Mouse (Mus musculus) gastrocnemius, postnatal 36 days (tissue): ENCODE results near the gene Cbarp. TPM values are rescaled to one million over a fixed set of nuclear protein-coding genes. Genes with fewer than 3 reads are reported as not detected.

Source experiments
- DNase-seq, 2 experiments: peaks; one replicate each; pipeline ENCODE4 v3.0.0; 2022
- intact Hi-C: fragments of 180-260 bp; cut with DNase I; formaldehyde crosslinking; loops from one replicate; pipeline ENCODE4 v1.15.1; 2025
- long read RNA-seq, 2 experiments: library from polyadenylated mRNA; stranded (forward); transcript quantifications; one replicate each; pipeline ENCODE4 v2.0.0; 2021
- total RNA-seq, 2 experiments: library from RNA; stranded (reverse); gene quantifications; 2 replicates each; pipeline ENCODE4 v1.2.3; 2021

The Cbarp gene
- 1 to 10 TPM; 1.4 to 2.1 TPM for total RNA-seq
- long read RNA-seq, experiment 1, partial matches to known transcripts, result 2 of 3 reads
- long read RNA-seq, experiment 1, other reads (novel, unspliced or antisense), result 0 of 3 reads
- long read RNA-seq, experiment 2, result 0 reads

DNA sequence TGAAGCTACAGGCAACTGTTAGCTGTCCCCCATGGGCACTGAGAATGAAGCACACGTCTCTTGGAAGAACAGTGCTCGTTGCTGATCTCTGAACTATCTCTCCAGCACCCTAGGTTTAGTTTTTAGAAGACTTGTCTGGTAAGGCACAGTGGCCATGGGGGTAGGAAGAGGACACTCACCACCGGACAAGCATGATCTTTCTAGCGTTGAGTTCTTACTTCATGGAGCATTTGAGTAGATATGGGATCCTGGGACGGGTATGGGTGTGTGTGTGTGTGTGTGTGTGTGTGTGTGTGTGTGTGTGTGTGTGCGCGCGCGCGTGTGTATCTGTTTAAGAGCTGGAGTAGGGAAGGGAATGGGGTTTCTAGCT, at the start of gene Cbarp:
Gene Cbarp (minus strand): TSS at position 170 of the 370 bp plus-strand sequence.
- no peak for DNase-seq
- intact Hi-C loops, result no loop called here

DNA sequence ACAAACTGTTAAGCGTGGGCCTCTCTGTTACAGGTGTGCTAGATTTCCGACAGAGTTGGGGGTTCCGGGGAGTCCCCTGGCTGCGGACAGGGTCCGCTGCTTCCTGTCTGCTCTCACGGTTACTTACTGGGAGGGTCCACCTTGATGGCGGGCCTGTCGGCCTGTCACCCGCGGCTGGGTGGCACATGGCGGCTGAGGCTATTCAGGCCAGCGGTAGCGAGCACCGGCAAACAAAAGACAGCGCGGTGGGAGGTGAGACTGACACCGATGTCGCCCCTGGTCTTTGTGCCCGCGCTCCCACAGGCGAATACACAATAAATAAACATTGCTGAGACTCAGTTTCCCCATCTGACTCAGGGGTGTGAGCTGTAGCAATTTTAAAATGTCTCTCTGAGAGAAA, 49.4 kb upstream of the Cbarp start:
- intact Hi-C loops, result no loop called here
- DNase-seq, result no peak

DNA sequence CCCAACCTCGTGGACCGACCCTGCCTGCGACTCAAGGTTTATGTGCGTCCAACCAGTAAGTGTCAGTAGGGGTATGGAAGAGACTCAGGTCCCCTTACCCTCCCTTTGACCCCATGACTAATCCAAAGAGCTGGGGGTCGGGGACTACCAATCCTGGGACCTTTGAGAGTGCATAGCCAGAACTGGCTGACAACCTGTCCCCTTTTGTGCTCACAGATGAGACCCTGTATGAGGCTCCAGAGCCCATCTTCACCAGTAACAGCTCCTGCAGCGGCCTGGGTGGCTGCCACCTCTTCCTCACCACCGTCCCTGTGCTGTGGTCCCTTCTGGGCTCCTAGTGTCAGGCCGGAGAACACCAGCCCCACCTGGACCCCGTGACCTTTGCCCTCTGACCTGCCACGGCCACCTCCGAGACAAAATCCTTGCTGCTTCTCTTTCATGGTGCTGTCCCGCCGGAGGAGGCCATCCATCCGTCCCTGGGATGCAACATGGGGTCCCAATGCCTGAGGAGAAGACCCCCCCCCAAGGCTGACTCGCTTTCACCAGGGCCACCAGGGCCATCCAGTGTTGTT, 47.9 kb upstream of the Cbarp start:
- intact Hi-C loops, result no loop called here
- no peak for DNase-seq

DNA sequence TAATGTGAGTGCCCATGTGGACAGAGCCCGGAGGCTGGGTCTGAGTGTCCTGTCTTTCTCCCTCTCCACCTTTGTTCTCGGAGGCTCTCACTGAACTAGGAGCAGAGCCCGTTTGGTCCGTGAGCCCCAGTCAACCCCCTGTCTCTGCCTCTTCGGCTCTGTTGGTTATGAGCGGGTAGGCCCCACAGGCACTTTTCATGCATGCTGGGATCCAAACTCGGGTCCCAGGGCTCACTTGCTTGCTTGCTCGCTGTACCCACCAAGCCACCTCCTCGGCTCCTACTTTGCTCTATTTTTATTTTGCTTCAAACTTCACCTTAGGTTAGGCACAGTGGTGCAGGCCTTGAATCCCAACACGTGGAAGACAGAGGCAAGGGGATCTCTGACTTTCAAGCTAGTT, 47.1 kb upstream of the Cbarp start:
- intact Hi-C loops, result no loop called here
- DNase-seq, result no peak

DNA sequence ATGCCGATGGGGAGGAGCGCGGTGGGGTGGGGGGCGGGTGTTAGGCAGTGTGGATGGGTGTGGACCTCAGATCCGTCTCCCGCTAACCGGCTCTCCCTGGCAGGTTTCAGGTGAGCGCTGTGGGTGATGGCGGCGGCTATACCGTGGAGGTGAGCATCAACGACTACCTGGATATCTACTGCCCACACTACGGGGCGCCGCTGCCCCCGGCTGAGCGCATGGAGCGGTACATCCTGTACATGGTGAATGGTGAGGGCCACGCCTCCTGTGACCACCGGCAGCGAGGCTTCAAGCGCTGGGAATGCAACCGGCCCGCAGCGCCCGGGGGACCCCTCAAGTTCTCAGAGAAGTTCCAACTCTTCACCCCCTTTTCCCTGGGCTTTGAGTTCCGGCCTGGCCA, 46.0 kb upstream of the Cbarp start:
- intact Hi-C loops, result no loop called here
- no peak for DNase-seq

DNA sequence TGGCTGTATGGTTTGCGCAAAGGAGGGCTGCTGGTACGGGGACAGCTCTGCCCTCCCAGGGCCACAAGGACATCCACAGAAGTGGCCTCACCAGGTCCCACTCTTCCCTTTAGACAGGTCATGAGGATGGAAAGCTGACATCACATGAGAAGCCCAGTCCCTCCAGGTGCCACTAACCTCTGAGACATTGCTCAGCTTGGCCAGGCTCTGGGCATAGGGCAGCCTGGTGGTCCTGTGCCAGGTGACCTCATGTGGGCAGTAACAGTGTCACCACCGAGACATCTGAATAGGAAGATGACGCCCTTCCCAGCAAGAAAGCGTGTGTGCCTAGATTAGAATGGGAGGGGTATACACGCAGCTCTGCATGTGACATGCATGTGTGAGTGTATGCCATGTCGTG, 41.9 kb upstream of the Cbarp start:
- intact Hi-C loops, result no loop called here
- DNase-seq, result no peak

DNA sequence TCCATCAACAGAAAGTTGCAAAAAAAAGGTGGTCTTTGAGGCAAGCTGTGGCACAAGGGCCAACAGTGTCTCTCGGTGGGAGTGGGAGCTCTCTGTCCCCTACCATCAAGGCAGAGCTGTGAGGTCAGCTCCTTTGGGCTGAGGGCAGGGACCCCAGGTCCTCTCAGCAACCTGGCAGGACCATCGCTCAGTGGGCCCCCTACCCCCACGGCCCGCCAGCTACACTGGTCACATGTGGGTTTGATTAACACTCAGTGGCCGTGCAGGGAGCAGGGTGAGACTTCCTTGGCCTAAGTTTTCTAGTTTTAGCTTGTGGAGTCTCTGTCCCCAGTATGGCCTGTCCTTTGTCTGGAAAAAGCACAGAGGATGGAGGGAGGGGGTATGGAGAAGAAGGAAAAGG, 40.2 kb upstream of the Cbarp start:
- intact Hi-C loops, result no loop called here
- no peak for DNase-seq

DNA sequence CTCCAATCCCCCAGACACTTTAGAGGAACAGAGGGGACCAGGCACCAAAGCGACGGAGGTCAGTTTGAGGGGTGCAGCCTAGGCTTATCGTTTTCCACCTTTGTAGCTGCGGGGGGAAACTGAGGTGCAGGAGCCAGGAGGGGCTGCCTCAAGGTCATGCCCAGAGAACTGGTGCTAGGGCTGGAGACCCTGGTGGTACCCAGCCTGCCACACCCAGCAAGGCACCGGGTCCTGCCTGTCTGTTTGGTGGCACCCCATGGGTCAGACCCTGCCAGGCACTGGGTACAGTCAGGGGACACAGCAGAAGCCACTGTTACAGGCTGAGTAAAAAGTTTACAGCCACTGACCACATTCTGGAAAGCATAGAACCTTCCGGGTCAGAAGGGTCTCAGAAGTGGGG, 39.7 kb upstream of the Cbarp start:
- intact Hi-C loops, result no loop called here
- DNase-seq, result no peak

DNA sequence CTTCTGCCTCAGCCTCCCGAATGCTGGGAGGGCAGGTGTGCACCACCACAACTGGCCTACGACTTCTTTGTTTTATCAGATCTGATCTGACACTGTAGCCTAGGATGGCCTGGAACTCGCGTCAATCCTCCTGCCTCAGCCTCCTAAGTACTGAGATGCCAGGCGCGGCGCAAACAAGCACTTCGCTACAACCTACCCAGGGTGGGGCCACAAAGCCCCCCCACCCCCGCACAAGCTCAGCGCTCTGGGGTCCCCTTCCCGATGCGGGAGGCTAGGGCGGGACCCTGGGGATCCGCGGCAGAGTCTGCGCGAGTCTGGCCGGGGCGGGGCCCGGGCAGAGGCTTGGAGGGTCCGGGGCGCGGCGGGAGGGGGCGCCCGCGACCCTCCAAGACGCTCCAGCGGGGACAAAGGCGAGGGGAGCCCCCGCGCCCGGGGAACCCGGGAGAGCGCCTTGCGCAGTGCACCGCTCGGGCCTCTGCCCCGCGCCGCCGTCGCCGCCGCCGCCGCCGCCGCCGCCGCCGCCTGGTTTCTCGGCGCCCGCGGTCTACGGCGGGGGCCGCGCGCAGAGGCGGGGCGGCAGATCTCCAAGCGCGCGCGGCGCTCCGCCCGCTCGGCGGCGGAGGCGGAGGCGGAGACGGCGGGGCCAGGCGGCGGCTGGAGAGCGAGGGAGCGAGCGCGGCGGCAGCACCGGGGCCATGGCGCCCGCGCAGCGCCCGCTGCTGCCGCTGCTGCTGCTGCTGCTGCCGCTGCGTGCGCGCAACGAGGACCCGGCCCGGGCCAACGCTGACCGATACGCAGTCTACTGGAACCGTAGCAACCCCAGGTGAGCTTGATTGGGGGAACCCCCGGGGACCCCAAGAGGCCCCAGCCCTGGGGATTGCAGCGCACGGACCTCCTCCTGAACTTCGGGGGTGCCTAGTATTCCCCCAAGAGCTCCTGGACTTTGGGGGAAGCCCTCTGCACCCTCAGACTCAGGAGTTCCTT, 38.7 kb upstream of the Cbarp start, which contains the start of gene Efna2:
Gene Efna2 (plus strand): TSS at position 415 of the 984 bp plus-strand sequence.
- intact Hi-C loops, result no loop called here
- no peak for DNase-seq

DNA sequence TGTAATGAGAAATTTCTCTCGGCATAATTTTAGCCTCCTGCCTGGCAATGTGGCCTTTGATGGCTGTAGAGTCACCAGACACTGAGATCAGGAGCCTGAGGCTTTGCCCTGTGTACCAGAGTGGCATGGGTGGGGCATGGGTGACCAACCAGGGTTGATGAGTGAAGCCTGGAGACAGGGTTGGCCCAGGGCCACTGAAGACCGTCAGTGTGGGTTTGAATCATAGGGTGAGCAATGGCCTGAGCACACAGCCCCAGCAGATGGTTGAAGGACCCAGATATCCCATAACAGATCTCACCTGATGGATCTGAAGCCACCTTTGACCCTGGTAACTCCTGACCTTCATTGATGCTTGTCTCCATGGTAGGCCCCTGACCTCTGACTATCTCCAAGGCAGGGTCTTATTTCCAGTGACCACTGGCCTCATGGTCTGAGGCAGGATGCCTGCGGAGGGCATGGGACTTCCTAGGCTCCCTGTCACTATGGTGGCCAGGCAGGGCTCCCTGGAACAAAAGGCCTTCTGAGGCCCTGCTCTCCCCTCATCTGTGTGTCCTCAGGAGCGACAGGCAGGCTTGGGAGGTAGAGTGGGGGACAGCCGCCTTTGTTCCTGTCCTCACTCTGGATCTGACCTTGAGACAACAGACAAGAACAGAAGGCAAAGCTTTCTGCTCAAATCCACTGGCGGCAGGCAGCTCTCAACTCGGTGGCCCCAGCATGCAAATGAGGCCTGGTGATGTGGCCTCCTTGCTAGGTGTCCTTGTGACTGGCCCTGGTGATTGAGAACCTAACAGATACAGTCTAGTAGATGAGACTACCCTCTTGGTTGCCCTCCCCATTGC, 37.0 kb upstream of the Cbarp start:
- no peak for DNase-seq
- intact Hi-C loops, result no loop called here

DNA sequence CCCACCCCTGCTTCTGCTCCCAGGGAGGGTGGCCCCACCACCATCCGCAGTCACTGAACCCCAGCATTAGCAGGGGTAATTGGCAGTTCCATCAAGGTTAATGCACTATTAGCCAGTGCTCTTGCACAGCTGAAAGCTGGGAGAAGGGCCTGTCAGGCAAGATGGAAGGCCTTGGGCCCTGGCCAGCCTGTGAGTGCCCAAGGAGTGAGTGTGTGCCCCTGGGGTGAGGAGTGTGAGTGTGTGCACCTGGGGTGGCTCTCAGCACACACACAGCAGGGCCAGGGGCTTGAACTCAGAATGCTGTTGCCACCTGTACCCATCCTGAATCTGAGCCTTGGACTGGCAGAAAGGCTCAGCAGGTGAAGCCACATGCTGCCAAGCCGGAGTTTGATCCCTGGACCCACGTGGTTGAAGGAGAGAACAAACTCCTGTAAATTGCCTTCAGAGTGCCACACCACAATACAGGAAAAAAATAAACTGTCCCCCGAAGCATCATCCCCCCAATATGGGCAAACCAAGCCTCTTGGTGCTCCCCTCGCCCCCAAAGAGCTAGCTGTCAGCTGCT, 35.7 kb upstream of the Cbarp start:
- intact Hi-C loops, result no loop called here
- no peak for DNase-seq

DNA sequence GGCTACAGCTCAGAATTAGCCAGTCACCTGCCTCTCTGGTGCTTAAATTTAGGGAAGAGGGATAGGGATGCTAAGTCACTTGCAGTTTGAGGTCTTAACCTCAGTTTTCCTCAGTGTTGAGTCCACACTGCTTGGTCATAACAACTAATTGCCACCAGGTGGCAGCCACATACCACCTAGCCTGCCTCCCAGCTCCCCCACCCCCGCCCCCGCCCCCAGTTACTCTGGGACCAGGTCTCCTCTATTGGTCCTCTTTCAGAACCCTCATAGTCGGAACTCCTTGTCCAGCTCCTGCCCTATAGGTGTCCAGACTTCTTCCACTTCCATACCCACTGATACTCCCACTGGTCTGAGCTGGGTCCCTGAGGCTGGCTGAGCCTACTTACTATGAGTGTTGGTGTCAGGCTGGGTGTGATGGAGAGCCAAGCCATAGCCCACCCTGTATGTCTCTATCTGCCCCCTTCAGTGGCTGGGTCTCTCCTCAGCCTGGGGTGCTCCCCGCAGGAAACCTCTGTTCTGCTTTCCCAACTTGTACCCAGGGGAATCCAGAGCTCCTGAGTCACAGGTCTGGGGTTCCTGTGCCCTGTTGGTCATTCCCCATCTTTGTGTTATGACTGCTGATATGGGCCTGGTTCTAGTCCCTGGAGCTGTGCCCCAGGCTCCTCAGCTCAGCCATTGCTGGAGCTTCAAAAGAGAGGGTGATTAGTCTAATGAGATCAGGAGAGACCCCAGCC, 35.1 kb upstream of the Cbarp start:
- intact Hi-C loops, result loop anchor here (1.0 kb wide), 1 partner anchor 70 kb away; no protein-coding TSS in a partner anchor
- no peak for DNase-seq

DNA sequence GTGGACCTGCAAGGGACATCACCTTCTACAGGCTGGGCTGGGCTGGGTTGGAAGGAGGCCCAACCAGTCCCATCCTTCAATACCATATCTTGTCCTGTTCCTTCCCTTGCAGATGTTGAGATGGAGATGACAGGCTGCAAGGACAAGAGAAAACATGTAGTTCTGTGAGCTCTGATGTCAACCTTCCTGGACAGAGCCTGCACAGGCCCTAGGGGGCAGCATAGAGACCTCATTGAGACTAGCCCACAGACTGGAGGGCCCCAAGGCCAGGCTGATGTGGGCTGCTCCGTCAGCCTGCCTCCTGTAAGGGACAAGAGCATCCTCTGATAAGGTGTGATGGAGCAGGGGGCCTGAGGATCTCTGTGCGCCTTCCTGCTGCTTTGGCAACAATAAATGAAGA, 34.1 kb upstream of the Cbarp start:
- no peak for DNase-seq
- intact Hi-C loops, result loop anchor here (1.0 kb wide), 1 partner anchor 71 kb away; no protein-coding TSS in a partner anchor

DNA sequence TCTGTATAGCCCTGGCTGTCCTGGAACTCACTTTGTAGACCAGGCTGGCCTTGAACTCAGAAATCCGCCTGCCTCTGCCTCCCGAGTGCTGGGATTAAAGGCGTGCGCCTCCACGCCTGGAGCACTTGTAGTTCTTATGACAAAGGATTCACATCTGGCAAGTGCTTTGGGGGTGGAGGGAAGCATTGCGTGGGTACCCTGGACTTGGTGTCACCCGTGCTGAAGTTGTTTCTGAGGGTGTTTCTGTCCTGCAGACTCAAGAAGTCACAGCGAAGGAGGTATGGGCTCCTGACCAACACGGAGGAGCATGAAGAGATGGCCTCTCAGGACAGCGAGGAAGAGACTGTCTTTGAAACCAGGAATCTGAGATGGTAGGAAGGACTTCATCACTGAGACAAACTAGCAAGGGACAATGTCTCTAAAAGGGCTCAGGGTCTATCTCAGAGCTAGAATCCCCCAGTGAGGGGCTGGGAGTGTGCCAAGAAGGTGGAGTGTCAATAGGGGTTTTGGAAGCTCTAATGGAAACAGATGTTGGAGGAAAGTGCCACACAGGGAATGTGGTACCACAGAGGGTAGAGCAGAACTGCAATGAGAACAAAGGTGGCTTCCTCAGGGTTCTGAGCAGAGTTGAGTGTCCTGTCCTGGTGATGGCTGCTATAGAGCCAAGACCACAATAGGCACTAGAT, 33.5 kb upstream of the Cbarp start:
- intact Hi-C loops, result no loop called here
- DNase-seq, result no peak

DNA sequence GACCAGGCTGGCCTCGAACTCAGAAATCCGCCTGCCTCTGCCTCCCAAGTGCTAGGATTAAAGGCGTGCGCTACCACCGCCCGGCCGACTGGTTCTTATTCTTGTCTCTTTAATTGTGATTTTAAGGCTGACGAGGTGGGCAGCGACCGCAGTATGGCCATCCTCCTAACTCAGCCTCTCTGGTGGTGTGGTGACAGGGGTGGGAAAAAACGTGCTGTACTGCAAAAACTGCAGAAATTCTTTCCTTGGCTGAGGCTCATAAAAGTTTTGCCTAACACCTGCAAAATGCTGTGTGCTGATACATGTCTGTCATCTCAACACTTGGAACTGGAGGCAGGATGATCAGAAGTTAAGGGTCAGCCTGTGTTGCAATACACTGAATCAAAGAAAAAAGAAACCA, 32.7 kb upstream of the Cbarp start:
- intact Hi-C loops, result no loop called here
- no peak for DNase-seq

DNA sequence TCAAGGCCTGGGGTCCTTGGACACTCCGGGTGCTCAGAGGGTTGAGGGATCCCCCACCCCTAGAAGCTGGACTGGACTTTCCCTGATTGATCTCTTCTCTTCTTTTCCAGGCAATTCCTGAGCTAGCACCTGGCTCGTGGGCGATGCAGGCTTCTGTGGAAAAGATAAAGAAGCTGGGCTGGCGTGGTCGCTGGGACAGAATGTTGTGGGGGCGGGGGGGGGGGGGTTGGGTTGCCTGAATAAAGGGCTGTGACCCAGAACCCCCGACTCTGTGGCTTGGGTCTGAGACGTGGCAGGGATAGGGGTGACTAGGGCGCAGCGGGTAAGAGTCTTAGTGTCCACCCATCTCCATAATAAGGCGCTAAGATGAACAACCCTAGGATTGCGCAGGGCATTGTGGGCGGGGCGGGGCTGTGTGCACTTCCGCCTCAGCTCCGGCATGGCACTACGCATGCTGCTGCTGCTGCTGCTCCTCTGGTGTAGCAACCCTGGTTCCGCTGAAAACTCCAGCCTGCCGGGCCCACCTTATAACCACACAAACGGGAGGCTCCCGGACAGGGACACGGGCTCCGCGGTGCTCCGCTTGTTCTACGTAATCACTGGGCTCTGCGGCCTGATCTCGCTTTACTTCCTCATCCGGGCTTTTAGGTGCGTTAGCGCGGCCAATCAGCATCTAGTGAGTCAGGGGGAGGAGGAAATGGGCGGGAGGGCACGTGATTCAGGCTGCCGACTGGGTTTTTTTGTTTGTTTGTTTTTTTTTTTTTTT, 32.1 kb upstream of the Cbarp start, which contains the start of gene 1600002K03Rik:
Gene 1600002K03Rik (plus strand): TSS at position 418 of the 766 bp plus-strand sequence.
- intact Hi-C loops, result no loop called here
- peak; percentile 81 to 92 for DNase-seq

DNA sequence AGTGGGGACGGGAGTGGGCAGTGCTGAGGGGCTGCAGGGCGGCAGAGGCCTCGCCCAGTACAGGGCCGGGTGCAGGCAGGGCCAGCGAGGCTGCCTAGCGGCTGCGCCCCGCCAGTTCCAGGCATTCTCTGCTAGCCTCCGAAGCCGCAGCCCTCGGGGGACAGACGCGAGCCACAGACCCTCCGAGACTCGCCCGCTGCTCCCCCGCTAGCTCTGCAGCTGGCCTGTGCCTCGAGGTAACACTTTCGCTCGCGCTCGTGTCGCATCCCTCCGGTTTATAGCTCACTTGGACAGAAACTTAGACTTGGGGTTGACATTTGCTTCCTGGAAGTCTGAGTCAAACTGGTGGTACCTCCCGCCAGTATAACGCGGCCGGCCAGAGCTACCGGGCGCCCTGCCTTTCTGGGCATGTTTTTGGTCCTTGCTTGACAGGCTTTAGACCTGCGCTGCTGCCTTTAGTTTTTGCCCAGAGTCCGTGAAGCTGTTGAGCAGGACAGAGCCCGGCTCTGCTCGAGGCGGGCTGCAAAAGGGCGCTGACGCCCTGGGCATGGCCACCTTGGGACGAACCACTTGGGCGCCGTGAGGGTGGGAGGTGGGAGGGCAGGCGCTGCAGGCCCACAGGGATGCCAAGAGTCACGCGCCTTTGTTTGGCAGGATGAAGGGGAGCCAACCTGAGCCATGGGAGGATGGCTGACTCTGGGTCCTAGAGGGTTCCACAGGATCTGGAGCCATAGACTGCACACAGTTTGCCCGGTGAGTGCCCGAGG, 31.3 kb upstream of the Cbarp start:
- intact Hi-C loops, result no loop called here
- DNase-seq, result no peak

DNA sequence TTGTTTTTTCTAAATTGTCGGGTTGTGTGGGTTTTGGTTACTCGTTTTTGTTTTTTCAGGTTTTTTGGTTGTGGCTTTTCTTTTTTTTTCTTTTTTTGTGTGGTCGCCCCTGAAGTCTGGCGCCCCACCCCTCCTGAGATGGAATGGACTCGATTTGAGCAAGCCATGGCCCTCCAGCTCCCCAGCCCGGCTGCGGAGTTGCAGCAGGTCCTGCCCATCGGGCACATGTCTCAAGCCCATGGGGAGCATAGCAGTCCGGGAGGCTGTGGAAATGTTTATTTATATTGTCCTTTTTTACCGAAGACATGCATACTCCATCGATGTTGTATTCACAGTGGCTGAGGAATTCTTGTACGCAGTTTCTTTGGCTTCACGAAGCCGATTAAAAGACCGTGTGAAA, 30.6 kb upstream of the Cbarp start:
- DNase-seq, result no peak
- intact Hi-C loops, result no loop called here
